In genomic region chr6:148937693-148938092, GRCm38 (mm10) we compare ENCODE assay signal across 22 mouse cellular contexts.
"Had no signal": no experiment of that assay in that cellular context is flagged by ENCODE, and none has a peak within 500 bp of the region (broad histone marks: within the 10 kb centered on the region; RNA-seq: fewer than 3 reads in every experiment).

No protein-coding gene starts in this region.

- H3K27ac ChIP-seq: heart, adult 2 months; heart, embryonic 13.5 days; heart, embryonic 15.5 days; hindbrain, embryonic 13.5 days; hindbrain, embryonic 15.5 days; hindbrain, postnatal 0 days; limb, embryonic 13.5 days; limb, embryonic 15.5 days; liver, embryonic 14.5 days had no signal

- H3K9me3 ChIP-seq: heart, embryonic 13.5 days; heart, embryonic 15.5 days; hindbrain, embryonic 13.5 days; hindbrain, embryonic 15.5 days; limb, embryonic 13.5 days; limb, embryonic 15.5 days had no signal

- DNase-seq: gastrocnemius, postnatal 14 days; gastrocnemius, postnatal 36 days; heart, adult 11 months; heart, adult 2 months; heart, postnatal 14 days; heart, postnatal 36 days; kidney, adult 11 months; kidney, adult 8-10 months; kidney, postnatal 10 days; kidney, postnatal 25 days; layer of hippocampus, adult 9-11 months; layer of hippocampus, postnatal 36 days; left cerebral cortex, postnatal 4 days had no signal

- H3K4me3 ChIP-seq: heart, adult 2 months; heart, embryonic 13.5 days; heart, embryonic 15.5 days; hindbrain, embryonic 13.5 days; hindbrain, embryonic 15.5 days; limb, embryonic 13.5 days; limb, embryonic 15.5 days had no signal

- H3K27me3 ChIP-seq: heart, embryonic 13.5 days; heart, embryonic 15.5 days; hindbrain, embryonic 13.5 days; hindbrain, embryonic 15.5 days; limb, embryonic 13.5 days; limb, embryonic 15.5 days had no signal

- H3K4me2 ChIP-seq: heart, embryonic 11.5 days; heart, embryonic 13.5 days; heart, embryonic 15.5 days; hindbrain, embryonic 13.5 days; hindbrain, embryonic 15.5 days; limb, embryonic 13.5 days; limb, embryonic 15.5 days had no signal

- H3K36me3 ChIP-seq: heart, embryonic 15.5 days; hindbrain, embryonic 15.5 days; limb, embryonic 15.5 days had no signal

- H3K9ac ChIP-seq: heart, embryonic 13.5 days; heart, embryonic 15.5 days; hindbrain, embryonic 13.5 days; hindbrain, embryonic 15.5 days; limb, embryonic 13.5 days; limb, embryonic 15.5 days; liver, embryonic 14.5 days had no signal

- ATAC-seq: hindbrain, postnatal 0 days had no signal

- H3K4me1 ChIP-seq: hindbrain, embryonic 15.5 days; limb, embryonic 15.5 days had no signal
